Mouse (Mus musculus) embryonic fibroblast, embryonic 13.5 days (primary cell): ENCODE measurements around the gene Plekha4. TPM values are rescaled to one million over a fixed set of nuclear protein-coding genes. Genes with fewer than 3 reads are reported as not detected.

Experiments
- H3K27ac ChIP-seq: 2 replicates; pipeline ENCODE4 v1.5.1; 2012; ENCODE audit warnings: low read length, control low read depth, inconsistent platforms; ENCODE audit not compliant: insufficient read depth
- H3K4me1 ChIP-seq: 2 replicates; pipeline ENCODE4 v1.6.1; 2011; ENCODE audit warnings: low read length; ENCODE audit not compliant: control insufficient read depth, insufficient read depth
- H3K4me3 ChIP-seq: 2 replicates; pipeline ENCODE4 v1.5.1; 2011; ENCODE audit warnings: mild to moderate bottlenecking, control low read depth, low read length; ENCODE audit not compliant: insufficient read depth
- CTCF ChIP-seq: IDR thresholded peaks from 2 replicates; pipeline ENCODE4 v1.5.1; 2011; ENCODE audit warnings: mild to moderate bottlenecking, control low read depth, low read length, moderate library complexity, borderline replicate concordance; ENCODE audit not compliant: insufficient read depth
- POLR2A ChIP-seq: IDR thresholded peaks from 2 replicates; pipeline ENCODE4 v1.6.1; 2011; ENCODE audit warnings: low read depth, mild to moderate bottlenecking, control low read depth, low read length, moderate library complexity
- polyA plus RNA-seq: library from polyadenylated mRNA; stranded (reverse); fragments of >200 nt; gene quantifications from 2 replicates; pipeline ENCODE4 v1.2.4, GENCODE M21; 2011; ENCODE audit warnings: low read depth; ENCODE audit not compliant: missing spikeins, insufficient read length

Plekha4 gene
- polyA plus RNA-seq, 1 experiment = 11.4 TPM

DNA sequence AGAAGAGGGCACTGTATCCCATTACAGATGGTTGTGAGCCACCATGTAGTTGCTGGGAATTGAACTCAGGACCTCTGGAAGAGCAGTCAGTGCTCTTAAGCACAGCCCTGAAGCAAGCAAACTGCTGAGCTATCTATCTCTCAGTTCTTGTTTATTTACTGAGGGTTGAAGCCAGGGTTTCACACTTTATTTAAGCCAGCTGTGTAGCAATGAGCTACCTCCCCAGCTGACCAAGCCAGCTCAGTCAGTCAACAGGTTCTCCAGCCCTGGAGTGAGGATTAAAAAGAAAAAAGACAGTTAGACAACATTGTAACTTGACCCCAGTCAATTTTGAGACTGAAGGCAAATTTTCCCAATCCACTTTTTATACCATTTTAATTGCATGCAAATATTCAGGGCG, 9.5 kb downstream of the Plekha4 start:
- Histone ChIP-seq H3K4me3 (no peak overlapping the region), H3K4me1 (no peaks in the 10 kb centered on the region), H3K27ac (no peak overlapping the region)
- TF ChIP-seq POLR2A = no peak
- no peak for TF ChIP-seq CTCF

DNA sequence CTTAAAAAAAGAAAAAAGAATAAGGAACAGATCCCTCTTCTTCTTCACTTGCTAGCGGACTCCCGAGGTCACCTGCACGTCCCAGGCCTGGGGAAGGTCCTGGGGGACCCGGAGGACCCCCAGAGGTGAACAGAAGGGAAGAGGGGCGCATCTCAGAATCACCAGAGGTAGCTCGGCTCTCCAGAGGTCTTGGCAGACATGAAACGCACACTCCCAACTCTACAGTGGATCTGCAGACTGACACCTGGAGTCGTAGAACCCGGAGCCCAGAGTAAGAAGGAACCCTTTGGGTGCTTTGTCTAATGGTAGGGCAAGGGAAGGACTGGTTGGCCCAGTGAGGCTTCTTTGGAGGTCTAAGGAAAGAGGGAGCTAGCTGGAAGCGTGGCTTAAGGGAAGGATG, 11.5 kb downstream of the Plekha4 start:
- H3K27ac ChIP-seq = no peak overlapping the region

DNA sequence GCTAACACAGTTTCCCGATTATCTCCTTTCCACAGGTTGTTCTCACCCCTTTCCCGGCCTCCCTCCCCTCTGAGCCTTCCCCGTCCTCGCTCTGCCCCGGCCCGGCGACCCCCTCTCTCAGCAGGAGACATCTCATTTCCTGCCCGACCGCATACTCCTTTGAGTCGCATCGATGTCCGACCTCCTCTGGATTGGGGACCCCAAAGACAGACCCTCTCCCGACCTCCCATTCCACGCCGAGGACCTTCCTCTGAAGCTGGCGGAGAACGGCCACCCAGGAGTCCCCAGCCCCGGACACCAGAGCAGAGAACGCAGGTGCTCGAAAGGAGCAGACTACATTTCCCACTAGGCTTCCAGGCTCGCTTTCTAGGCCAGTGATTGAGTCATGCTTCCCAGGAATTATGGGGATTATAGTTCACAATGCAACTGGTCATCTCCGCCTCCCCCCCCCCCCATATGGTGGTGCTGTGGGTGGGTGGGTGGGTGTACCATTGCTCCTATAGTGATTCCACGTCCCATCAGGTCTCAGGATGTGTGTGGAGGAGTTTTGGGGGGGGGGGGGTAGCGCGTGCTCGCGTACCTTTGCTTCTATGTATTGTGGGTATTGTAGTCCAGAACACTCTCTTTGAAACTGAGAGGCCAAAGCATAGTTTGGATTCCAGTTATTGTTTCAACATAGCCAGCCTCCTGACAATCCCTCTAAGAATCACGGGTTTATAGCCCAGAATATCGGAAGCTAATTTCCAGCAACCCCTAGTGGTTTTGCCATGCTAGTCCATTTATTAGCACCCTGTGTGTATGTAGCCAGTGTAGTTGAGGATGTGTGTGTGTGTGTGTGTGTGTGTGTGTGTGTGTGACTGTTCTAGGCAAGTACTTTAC, 12.3 kb downstream of the Plekha4 start:
- Histone ChIP-seq H3K4me3 (peak overlapping the region; percentile 49), H3K27ac (no peak overlapping the region), H3K4me1 (no peaks in the 10 kb centered on the region)
- TF ChIP-seq CTCF (no peak), POLR2A (no peak)

More for the DNA sequence above, 11.5 kb downstream of the Plekha4 start:
- TF ChIP-seq POLR2A = no peak
- TF ChIP-seq CTCF = no peak
- Histone ChIP-seq H3K4me1 (no peaks in the 10 kb centered on the region), H3K4me3 (no peak overlapping the region)

DNA sequence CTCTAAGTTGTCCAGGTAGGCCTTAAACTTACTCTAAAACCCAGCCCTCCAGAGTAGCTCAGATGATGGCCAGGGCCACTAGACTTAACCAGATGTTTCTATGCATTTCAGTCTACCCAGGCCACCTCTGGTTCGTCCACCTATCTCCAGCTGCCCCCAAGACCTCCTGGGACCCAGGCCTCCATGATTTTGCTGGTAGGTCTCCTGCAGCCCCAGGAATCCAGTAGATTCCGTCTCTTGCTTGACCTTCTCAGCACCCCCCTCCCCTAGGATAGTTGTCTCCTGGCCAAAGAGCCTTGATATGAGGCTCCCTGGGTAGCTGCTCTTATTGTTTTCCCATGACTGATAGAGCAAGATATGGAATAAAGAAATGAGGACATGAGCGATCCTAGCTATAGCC, 13.0 kb downstream of the Plekha4 start:
- H3K4me1 ChIP-seq = no peaks in the 10 kb centered on the region
- TF ChIP-seq POLR2A (no peak), CTCF (no peak)
- no peak overlapping the region for H3K27ac ChIP-seq
- H3K4me3 ChIP-seq = no peak overlapping the region

DNA sequence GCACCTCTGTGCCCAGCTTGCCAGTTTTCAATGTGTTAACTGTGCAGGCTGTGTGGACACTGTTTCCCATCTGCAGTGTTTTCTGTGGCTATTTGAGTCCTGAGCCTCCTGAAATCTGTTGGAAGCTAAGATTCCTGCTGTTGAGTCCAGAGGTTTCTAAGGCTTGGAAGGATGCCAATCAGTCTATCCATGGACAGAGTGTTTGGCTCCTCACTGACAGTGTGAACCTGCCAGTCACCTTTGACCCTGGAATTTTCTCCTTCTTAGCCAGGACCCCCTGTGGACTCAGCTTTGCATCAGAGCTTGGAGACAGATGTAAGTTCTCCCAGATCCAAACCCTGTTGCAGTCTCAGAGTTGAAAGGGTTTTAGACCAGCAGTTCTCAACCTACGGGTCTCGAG, 14.1 kb downstream of the Plekha4 start:
- no peak overlapping the region for H3K27ac ChIP-seq
- TF ChIP-seq CTCF = no peak
- TF ChIP-seq POLR2A = no peak
- no peak overlapping the region for H3K4me3 ChIP-seq
- no peaks in the 10 kb centered on the region for H3K4me1 ChIP-seq

DNA sequence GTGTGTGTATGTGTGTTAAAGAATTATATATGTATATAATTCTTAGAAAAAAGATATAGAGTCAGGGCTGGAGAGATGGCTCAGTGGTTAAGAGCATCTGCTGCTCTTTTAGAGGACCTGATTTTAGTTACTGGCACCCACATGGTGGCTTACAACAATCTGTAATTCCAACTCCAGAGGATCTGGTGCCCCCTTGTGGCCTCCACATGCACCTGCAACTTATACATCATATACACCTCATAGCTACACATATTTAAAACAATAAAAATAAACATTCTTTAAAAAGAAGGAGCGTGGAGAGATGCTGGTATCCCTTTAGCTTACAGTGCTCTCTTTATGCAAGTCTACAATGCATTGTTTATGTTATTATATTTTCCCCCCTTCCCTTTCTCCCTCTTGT, 18.4 kb downstream of the Plekha4 start:
- no peak overlapping the region for H3K27ac ChIP-seq
- no peak overlapping the region for H3K4me3 ChIP-seq
- H3K4me1 ChIP-seq = no peaks in the 10 kb centered on the region
- no peak for TF ChIP-seq CTCF
- no peak for TF ChIP-seq POLR2A

DNA sequence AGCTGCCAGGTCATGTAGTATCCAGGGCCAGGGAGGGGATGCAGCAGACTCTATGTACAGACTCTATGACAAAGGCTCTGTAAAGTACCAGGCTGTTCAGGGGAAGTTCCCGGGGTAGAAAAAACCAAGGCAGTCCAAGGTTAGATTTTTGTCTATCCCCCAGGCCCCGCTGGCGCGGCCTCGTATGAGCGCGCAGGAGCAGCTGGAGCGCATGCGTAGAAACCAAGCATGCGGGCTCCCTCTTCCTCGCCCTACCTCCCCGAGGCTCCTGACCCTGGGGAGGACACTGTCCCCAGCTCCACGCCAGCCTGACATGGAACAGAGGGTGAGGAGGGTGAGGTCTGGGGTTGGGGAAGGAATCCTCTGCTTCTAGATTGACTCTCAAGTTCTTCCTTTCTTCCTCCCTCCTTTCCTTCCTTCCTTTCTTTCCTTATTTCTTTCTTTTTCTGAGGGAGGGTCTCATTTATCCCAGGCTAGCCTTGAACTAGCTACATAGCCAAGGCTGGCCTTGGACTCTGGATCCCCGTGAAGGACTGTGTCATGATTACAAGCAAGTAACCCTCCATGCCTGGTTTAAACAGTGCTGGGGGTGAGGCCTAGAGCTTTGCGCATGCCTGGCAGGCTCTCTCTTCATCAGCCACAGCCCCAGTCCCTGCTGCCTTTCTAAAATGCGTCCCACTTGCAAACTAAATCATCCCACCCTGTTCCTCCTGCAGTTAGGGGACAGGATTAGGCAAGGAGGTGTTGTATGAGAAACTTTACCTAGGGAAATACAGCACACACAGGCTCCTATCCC, 23.7 kb downstream of the Plekha4 start:
- H3K27ac ChIP-seq = no peak overlapping the region
- H3K4me1 ChIP-seq = no peaks in the 10 kb centered on the region
- TF ChIP-seq POLR2A (no peak), CTCF (no peak)
- H3K4me3 ChIP-seq = no peak overlapping the region

DNA sequence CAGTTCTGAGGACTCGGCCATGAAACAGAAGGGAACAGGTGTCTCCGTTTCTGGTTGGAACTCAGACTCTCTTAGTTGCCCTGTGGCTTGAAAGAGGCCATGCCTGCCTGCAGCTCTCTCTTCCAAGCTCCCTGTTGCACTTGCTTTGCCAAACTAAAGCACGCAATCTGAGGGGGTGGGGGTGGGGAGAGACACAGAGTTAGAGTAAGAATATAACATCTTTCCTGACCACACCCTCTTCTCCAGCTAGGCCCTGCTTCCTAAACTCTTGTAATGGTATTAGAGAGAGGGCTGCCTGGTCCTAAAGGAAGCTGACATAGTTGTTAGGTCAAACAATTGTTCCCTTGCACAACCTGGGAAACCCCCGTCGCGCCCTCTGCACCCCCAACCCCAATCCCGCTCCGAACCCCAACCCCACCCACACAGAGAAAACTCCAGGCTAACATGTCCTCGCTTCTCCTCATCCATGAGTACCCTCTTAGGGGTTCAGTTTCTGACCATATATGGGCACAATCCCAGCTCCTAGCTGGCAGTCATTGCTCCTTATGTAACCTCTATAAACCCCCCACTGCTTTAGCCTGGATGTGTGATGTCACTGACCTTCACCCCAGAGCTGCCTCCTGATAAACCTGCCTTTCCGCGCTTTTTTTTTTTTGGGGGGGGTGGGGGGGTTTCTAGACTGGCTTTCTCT, 24.8 kb downstream of the Plekha4 start:
- H3K4me3 ChIP-seq = no peak overlapping the region
- TF ChIP-seq CTCF (no peak), POLR2A (no peak)
- H3K4me1 ChIP-seq = no peaks in the 10 kb centered on the region
- H3K27ac ChIP-seq = no peak overlapping the region

DNA sequence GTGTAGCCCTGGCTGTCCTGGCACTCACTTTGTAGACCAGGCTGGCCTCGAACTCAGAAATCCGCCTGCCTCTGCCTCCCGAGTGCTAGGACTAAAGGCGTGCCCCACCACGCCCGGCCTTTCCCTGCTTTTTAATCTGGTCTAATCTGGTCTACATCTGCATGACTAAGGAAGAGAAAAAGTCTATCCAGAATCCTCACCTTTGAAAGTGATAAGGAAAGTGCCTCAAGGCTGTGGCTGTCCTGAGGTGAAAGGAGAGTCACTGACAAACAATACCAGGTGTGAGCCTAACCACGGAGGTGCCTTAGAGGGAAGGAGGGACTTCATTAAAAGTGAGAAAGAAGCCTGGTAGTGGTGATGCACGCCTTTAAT, 25.4 kb downstream of the Plekha4 start:
- H3K27ac ChIP-seq = no peak overlapping the region
- H3K4me1 ChIP-seq = no peaks in the 10 kb centered on the region
- TF ChIP-seq POLR2A (no peak), CTCF (no peak)
- H3K4me3 ChIP-seq = no peak overlapping the region

DNA sequence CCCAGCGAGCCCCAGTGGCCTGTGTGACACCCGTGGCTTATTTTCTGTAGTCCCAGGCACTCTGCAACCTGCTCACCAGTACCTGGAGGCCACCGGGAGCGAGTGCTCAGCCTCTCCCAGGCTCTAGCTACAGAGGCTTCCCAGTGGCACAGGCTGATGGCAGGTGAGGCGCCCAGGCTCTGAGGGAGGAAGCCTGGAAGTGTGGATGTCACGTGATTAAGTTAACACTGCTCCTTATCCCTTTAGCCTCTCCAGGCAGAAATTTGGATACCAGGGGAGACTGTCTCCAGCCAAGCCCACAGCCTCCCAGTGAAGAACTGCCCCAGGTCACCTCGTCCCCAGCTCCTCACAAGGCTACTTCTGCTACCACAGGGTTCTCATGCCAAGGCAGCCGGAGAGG, 27.4 kb downstream of the Plekha4 start:
- Histone ChIP-seq H3K4me3 (no peak overlapping the region), H3K27ac (no peak overlapping the region), H3K4me1 (no peaks in the 10 kb centered on the region)
- no peak for TF ChIP-seq POLR2A
- no peak for TF ChIP-seq CTCF
